Mouse (Mus musculus) cerebral cortex, adult 2 months (tissue): Measurements from ENCODE around the gene Pcyt2.

ENCODE experiments used
- WGBS: fragments of 180-500 bp; shearing (Covaris S2); methylation state at CpG from one replicate; pipeline ENCODE4 v1.1.7; 2018; 5-methylcytosine and 5-hydroxymethylcytosine counted together

Pcyt2 gene

DNA sequence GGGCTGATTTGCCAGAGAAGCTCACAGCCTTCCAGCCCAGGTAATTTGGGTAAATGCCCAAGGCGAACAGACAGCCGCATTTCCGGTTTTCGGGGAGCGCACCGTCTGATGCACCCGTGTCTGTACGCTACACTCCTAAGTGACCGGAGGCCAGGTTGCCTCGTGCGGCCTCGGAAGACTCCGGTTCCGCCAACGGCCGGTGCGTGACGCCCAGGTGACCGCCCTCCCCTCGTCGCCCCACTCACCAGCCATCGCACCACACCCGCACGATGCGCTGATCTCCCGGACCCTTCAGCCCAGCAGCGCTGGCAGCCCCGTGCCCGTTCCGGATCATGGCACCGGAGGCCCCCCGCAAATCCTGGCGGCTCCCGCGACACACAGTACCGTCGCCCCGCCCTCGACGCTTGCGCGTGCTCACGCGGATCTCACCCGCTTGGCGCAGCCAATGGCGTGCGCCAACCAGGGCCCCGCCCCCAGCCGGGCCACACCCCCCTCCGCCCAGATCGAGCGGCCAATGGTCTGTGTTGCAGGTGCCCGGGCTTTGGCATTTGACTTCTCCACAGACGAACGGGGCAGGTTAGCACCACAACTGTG, at the start of gene Pcyt2:
Pcyt2 (minus strand) TSS at position 418 of the 594 bp plus-strand sequence.
- WGBS: under 1% methylated on average over 56 of the region's 56 CpGs

DNA sequence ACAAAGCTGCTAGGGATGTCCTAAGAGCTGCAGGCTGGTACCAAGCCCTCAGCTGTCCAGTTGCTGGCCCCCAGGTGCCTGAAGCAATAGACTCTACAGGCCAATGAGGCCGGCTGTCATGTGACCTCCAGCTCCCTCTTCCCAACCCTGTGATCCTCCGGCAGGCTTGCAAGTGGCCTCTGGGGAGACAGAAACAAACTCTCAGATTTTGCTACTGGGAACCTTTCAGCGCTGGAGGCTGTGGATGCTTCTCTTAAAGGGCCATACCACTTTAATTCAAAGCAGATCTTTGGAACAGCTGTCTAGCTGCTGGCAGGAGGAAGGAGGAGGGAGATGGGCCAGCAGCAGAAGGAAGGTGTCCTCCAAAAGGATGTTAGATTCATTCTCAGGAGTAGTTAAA, 48.9 kb upstream of the Pcyt2 start:
- WGBS: 44% methylated on average over 3 of the region's 3 CpGs

DNA sequence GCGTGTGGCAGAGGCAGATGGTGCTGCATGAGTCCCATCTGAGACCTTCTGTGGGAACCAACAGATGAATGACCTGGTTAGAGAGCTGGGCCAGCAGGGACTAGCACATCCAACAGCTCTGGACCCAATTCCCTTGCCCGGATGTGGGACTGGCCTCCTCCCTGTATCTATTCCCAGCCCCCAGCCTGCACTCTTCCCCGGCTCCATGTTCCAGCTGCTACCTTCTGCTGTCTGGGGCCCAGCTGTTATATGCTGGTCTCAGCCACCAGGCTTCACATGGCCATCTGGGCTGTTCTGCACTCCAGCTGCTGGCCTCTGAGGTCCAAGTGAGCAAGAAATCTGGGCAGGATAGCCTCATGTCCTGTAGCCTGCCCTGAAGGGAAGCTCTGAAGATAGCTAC, 47.7 kb upstream of the Pcyt2 start:
- 73% methylated on average over 3 of the region's 3 CpGs for WGBS

DNA sequence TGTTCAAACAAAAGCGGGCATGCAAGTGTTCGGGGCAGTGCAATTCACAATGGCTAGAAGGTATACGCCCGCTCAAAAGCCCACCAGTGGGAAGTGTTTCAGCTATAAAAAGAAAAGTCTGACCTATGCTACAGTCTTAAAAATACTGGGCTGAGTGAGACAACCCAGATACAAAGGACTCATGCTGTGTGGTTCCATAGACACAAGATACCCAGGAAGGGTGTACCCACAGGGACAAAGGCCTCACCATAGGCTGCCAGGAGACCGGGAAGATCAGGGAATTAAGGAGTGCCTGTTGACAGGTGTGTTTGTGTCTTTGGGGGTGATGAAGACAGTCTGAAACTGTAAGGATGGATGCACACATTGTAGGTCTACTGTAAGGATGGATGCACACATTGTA, 46.0 kb upstream of the Pcyt2 start:
- 88% methylated on average over 5 of the region's 5 CpGs for WGBS

DNA sequence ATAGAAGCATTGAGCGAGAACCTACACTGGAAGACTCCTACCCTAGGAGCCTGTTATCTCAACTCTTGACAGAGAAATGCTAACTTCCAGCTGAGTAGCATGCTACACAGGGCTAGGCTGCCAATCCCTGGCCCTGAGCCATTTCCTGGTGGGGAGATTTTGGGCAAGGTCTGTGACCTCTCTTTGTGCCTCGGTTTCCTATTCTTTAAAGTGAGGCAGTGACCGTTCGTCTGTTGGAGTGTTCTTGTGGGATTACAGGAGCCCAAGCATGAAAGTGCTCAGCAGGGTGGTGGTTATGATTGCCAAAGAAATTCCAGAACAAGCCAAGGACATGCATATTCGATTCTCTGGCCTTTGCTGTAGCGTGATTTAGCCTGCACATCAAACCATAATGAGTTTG, 45.0 kb upstream of the Pcyt2 start:
- WGBS: 56% methylated on average over 6 of the region's 6 CpGs

DNA sequence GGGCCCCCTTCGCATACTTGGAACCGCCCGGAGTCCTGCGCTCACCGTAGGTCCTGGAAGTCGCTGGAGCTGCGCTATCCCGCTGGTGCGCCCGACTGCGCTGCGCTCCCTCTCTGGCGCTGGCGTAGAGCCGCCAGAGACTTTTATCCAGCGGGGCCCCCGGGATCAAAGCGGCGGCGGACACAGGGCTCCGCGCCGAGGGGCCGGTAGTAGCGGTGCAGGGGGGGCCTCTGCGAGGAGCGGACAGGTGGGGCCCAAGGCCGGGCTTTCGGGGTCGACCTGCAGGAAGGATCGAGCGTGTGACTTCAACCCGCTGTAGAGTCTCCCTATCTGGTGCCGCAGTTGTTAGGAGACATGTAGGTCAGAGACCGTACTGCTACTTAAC, 43.3 kb upstream of the Pcyt2 start, which contains the start of gene Notum:
Notum (minus strand) TSS at position 100 of the 385 bp plus-strand sequence.
- 3% methylated on average over 35 of the region's 35 CpGs for WGBS

DNA sequence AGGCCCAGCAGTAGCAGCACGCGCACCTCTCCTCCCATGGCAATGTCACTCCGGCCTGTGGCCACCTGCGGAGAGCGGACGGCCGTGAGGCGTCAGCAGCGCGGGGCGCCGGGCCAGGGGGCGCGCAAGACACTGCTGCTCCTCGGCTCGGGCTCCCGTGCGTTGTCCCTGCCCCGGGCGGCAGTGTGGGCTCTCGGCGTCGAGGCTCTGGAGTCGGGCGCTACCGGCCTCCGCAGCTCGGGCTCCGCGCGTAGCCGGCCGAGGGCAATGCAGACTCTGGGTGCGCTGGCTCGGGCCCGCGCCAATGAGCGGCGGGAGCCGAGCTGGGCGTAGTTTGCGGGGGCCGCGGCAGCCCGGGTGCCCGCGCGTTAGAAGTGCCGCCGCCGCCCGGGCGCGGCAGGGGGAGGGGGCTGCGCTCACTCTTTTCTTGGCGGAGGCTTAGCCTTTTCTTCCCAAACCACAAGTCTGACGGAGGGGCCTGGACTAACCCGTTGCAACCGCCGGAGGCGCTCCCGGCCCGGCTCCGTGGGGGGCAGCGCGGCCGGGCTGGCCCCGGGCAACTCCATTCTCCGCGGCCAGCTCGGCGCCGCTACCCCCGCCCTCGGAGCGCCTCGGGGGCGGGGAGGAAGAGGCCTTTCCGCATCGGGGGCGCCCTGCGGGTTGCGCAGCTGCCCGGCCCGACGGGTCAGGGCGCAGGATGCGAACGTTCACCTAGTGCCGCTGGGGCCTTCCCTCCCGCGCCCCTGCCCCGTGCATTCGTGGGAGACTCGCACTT, 42.8 kb upstream of the Pcyt2 start:
- under 1% methylated on average over 94 of the region's 95 CpGs for WGBS

DNA sequence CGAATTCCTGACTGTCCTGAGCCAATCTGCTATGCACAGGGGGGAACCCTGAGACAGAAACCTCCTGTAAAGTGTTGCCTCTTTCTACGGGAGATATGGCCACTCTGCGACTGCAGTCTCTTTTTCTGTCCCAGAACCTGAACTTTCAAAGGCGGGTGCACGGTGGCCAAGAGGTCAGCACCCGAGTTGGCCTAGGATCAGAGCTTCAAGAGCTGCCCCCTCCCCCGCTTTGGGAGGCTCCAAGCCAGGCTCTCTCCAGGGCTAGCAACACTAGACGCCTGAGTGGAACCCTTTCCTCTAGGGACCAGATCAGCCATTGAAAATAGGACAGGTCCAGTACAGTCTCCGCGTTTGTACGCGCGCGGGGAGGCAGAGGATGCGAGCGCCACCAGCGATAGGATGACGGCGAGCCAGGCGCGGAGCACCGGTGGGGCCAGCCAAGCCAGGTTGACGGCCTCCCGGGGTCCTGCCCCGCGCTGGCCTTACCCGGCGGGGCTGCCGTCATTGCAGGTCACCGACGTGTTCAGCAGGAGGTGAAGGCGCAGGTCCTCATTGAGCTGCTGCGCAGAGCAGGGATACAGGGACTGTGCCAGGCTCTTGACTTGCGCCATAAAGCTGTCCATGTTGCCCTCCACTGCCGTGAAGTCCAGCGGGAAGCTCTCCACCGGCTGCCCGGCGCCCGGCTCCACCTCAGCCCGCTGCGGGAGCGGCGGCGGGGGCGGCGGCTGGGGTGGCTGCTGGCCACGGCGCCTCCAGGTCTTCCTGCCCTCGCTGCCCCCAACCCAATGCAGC, 42.0 kb upstream of the Pcyt2 start:
- 3% methylated on average over 50 of the region's 50 CpGs for WGBS

DNA sequence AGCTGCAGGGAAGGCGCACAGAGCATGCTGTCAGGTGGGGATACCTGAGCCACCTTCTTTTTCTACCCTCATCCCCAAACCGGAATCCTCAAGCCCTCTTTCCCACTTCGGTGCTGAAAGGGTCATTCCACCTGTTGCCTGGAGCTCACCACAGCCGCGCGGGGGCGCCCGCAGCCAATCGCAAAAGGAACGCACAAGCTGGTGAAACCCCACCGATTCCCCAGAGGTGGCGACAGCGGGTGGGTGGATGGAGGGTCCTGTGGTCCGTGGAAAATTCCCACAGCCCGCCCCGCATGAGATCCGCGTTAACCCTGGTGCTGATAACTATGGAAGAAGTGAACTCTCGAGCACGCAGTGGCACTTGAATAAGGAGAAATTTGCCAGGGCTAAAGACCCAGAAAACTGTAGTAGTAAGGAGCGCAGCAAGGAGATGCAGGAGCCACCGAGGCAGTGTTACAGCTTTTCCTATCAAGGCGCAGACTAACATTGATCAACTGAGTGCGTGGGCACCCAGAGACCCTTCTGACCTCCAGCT, 41.2 kb upstream of the Pcyt2 start:
- 3% methylated on average over 24 of the region's 24 CpGs for WGBS

DNA sequence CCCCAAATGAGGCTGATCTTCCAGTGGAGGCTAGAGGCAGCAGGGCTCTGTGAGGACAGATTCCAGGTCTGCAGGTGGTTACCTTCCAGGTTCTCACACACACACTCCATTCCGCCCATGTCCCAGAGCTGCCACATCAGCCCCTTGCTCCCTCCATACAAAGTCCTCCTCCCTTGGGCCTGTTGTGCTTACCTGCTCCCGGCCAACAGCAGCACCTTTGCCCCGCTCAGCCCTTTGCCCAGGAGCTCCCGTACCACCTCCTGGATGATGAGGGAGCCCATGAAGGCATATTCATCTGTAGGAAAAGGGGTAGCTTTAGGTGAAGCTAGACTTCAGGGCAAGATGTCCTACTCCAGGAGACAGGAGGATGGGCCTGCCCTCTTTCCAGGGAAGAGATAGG, 39.6 kb upstream of the Pcyt2 start:
- WGBS: 94% methylated on average over 4 of the region's 4 CpGs

DNA sequence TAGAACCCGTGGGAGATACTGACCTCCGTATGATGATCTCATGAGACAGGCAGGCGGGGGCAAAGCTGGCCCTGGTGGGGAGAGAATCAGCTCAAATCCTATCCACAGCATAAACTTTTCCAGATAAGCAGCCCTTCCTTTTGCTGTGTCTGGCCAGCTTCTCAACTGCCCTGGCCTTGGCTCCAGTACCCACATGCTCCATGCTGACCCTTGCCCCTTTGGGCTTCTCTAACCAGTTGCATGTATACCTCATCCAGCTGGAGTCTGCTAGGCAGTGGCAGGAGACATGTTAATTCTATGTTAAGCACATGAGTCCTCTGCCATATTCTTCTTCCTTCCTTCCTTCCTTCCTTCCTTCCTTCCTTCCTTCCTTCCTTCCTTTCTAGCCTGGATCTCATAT, 37.0 kb upstream of the Pcyt2 start:
- 91% methylated on average over 3 of the region's 3 CpGs for WGBS

DNA sequence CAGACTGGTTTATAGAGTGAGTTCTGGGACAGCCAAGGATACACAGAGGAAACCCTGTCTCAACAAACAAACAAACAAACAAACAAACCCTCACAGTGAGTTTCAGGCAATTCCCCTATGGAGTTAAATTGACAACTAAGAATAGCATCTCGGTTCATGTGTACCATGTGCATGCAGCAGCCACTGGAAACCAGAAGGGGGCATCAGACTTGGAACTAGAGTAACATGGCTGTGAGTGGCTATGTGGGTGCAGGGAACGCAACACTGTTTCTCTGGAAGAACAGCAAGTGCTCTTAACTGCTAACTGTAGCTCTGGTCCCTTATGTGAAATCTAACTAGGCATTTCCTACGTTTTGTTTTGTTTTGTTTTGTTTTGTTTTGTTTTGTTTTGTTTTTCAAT, 34.1 kb upstream of the Pcyt2 start:
- 68% methylated on average over 3 of the region's 3 CpGs for WGBS

DNA sequence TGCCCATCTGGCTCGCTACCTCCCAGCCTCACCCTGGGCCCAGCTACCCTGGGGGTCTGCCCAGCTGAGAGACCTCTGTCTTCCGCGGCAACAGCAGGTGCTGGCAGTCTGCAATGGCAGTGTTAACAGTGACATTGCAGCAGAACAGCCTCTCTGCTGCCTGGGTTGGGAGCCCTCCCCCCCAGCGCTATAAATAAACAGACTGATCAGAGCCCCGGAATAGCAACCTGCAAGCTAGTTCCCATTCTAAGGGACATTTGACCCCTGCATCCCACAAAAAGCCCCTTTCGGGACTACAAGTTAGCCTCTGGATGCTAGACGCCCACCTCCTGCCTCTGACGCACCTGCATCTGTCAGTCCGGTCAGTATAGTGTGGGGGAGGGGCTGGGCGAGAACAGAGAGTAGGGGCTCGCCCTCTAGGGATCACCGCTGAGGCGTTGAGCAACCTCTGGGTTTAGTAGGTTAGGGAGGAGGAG, 30.3 kb upstream of the Pcyt2 start, which contains the start of gene Myadml2:
Myadml2 (minus strand) TSS at position 158 of the 476 bp plus-strand sequence.
- 8% methylated on average over 13 of the region's 13 CpGs for WGBS

DNA sequence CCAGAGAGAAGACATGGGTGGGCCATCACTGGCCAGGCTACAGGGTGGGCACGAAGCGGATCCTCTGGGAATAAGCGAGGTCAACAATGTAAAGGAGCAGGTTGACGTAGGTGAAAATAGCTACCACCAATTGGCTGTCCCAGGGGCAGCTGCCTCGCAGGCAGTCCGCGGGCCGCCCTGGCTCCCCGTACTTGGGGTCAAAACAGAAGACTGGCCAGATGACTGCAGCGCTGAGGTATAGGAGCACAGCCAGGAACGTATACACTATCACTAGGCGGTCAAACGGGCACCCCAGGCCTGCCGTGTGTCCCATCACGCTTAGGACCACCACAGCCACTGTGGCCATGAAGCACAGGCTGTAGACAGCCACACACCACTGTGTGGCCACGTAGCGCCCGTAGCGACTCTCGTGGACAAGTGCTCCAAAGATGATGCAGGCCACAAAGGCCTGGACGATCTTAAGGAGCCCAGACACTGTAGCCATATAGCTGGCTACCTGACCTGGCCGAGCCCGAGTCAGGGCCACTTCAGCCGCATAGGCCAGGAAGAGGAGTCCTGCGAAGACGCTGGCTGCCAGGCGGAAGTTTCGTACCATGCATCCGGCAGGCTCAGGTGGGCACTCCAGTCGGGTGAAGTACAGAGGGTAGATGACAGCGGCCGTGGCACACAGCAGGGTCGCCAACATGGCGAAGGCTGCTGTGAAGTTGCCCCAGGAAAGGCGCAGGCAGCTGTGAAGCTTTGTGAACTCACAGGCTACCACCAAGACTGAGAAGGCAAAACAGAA, 29.5 kb upstream of the Pcyt2 start:
- WGBS: 90% methylated on average over 35 of the region's 35 CpGs

DNA sequence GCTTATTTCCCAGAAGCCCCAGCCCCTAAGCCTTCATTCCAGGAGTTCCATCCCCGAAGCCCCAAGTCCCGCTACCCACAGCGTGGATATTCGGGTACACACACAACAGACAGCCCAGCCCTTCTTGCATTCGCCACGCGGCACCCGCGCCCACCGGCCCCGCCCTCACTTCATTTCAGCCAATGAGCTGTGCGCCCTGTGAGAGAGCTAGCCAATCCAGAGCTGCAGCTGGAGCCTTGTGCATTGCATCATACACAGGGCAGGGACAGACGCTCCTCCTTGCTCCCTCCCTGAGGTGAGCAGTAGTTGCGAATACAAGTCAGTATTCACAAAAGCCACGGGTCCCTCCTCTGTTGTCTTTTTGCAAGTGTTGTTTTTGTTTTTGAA, 25.9 kb upstream of the Pcyt2 start, which contains the start of gene Pycr1:
Pycr1 (minus strand) TSS at position 169 of the 387 bp plus-strand sequence.
- WGBS: under 1% methylated on average over 15 of the region's 15 CpGs

DNA sequence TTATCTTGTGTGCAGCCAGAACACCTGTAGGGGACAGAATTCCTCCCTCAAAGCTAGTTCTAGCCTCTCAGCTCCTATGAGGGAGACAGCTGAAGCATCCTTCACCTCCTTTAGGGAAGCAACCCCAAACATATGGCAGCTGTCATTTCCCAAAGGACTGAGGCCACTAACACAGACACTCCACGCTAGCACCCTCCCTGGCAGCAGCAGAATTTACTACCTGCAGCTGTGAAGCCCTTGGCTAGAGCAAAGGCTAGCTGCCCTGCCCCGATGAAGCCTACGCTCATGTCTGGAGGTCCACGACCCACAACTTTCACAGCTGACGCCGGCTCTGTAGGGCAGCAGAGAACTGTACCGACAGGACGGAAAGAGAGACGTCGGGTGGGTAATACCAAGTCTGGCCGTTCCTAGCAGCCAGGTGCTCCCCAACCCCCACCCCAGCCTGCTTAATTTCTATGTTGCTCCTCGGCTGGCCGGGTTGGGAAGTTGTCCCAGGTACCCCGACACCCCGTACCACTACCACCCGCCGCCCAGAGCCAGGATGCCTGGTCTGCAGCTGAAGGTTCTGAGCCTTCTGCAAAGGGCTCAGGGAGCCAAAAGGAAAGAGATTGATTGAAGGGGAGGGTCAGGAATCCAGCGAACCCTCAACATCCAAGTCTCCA, 25.3 kb upstream of the Pcyt2 start:
- WGBS: 2% methylated on average over 18 of the region's 18 CpGs

DNA sequence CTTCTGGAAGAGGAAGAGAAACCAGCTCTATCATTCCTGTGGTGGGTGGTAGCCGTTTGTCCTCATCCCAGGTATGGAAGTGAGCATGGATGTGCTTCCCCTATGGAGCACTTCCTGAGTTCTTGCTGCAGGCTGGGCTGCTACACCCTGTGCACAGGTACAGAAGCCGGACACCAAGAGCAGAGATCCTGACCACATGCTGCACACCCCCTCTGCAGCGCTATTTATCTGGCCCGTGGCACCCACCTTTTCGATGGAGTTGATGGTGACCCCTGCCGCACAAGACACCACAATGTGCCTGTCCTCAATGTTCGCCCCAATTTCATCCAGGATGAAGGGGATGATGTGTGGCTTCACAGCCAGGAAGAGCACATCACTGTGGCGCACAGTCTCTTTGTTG, 24.1 kb upstream of the Pcyt2 start:
- 90% methylated on average over 8 of the region's 8 CpGs for WGBS

DNA sequence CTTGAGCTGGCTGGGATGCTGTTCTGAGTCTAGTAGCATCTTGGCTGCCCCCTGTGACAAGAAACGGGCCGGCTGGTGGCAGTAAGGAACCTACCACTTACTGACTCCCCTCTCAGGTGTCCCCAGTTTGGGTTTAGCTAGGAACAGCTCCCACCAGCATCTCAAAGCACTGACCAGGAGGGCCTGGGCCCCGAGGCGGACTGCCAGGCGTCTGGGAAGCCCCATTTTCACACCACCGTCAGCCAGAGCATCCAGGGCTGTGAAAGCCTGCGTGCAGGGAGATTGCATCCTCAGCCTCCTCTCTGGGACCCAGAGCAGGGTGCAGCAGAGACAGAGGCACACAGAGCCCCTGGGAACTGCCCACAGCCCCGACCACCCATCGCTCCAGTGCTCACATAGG, 23.5 kb upstream of the Pcyt2 start:
- 78% methylated on average over 9 of the region's 9 CpGs for WGBS

DNA sequence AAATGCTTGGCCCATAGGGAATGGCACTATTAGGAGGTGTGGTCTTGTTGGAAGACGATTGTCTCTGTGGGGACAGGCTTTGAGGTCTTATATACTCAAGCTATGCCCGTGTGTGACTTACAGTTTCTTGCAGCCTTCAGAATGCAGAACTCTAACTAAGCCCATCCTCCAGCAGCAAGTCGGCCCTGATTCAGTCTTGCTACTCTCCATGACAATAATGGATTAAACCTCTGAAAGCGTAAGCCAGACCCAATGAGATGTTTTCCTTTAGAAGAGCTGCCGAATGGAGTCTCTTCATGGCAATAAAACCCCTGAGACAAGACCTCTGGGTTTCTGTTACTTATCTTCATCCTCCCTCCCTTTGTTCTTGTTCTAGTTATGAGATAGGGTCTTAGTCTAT, 17.1 kb upstream of the Pcyt2 start:
- WGBS: 83% methylated on average over 5 of the region's 5 CpGs

DNA sequence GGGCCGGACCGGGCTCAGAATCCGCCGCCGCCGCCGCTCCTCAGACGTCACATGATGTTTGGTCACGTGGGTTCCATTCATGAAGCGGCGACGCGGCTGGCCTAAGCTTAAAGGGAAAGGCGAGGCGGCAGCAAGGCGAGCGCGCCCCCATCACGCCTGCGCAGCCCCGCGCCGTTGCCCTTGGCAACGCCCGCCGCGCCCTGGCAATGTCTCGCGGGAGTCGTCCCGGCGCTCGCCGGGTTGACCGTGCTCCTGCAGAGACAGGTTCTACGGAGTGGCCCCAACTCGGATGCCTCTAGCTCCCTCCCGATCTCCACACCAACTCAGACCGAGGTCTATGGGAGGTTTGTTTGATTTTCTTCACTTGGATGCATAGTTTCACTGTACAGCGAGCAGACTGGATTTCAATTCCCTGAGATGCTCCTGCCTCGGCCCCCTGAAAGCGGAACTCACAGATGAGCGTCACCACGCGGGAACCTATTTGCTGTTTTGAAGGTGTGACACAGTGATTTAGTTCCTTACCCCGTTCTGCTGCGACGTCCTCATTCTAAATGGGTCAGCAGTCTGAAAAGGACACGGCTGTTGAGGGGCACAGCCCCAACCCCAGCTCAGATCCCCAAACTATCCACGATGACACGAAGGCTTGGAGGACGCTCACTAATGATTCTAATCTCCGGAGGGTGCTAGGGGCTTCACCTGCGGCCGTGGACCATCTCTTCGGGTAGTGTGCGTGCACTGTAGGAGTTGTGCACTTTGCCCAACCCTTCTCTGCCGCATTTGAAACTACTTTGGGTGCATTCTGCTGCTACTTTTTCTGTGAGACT, 16.0 kb upstream of the Pcyt2 start, which contains the start of gene Mafg:
Mafg (minus strand) TSS at position 81 of the 824 bp plus-strand sequence.
- 10% methylated on average over 58 of the region's 58 CpGs for WGBS
